Mouse (Mus musculus) intestine, embryonic 15.5 days (tissue): ENCODE data around the gene Prm1. TPM values are rescaled to one million over a fixed set of nuclear protein-coding genes. Genes with fewer than 3 reads are reported as not detected.
A peak's percentile ranks its signal among the peaks of the same experiment; 100 is the strongest.

Experiments used
- ATAC-seq: fragments of 200-750 bp; cut with Nextera tagmentation; 2 replicates; pipeline ENCODE4 v1.8.0; 2017; ENCODE audit warnings: moderate TSS enrichment, moderate library complexity
- H3K27ac ChIP-seq: fragments of 300-500 bp; sonication (generic); 2 replicates; pipeline ENCODE4 v1.5.1; 2015; ENCODE audit warnings: mild to moderate bottlenecking, inconsistent platforms
- H3K27me3 ChIP-seq: fragments of 300-500 bp; sonication (generic); replicated peaks from 2 replicates; pipeline ENCODE4 v1.6.1; 2015; ENCODE audit warnings: inconsistent platforms
- H3K36me3 ChIP-seq: fragments of 300-500 bp; sonication (generic); 2 replicates; pipeline ENCODE4 v1.6.1; 2015; ENCODE audit warnings: inconsistent platforms
- H3K4me1 ChIP-seq: fragments of 300-500 bp; sonication (generic); replicated peaks from 2 replicates; pipeline ENCODE4 v1.6.1; 2015; ENCODE audit warnings: inconsistent platforms
- H3K4me2 ChIP-seq: fragments of 300-500 bp; sonication (generic); replicated peaks from 2 replicates; pipeline ENCODE4 v1.6.1; 2015; ENCODE audit warnings: mild to moderate bottlenecking, inconsistent platforms
- H3K4me3 ChIP-seq: fragments of 300-500 bp; sonication (generic); replicated peaks from 2 replicates; pipeline ENCODE4 v1.5.1; 2015; ENCODE audit warnings: inconsistent platforms
- H3K9ac ChIP-seq: fragments of 300-500 bp; sonication (generic); 2 replicates; pipeline ENCODE4 v1.6.1; 2015; ENCODE audit warnings: inconsistent platforms
- H3K9me3 ChIP-seq: fragments of 300-500 bp; sonication (generic); 2 replicates; pipeline ENCODE4 v1.6.1; 2016; ENCODE audit warnings: inconsistent platforms
- WGBS: fragments of 180-500 bp; shearing (Covaris S2); methylation state at CpG from one replicate; pipeline ENCODE4 v1.1.7; 2015; 5-methylcytosine and 5-hydroxymethylcytosine counted together
- polyA plus RNA-seq: library from polyadenylated mRNA; unstranded; fragments of >200 nt; fragmentation: Nextera tagmentation; extraction: Ambion mirVana; gene quantifications from 2 replicates; pipeline ENCODE4 v1.2.1, GENCODE M21; 2015

Gene Prm1
- polyA plus RNA-seq, 1 experiment from 2014 or later: not detected

DNA sequence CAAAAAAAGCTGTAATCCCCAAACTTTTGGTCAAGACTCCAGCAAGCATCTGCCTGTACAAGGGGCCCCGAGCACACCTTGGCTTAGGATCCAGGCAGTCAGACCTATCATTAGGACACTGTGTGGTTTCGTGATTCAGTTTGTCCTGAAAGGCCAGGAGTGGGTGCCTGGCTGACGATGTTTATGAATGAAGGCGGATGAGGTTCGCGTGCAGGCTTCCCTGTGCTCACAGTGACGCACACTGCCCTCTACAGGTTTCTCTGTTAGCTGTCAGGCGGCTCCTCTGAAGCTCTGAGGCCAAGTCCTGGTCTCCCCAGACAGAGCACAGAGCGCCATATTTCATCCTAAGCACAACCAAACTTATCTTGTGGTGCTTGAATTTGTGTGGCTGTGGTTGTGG lies 19.4 kb downstream of the Prm1 start:
- Histone ChIP-seq H3K9me3 (no peaks in the 10 kb centered on the region), H3K27ac (peak overlapping the region; percentile 99), H3K27me3 (no peaks in the 10 kb centered on the region), H3K36me3 (no peaks in the 10 kb centered on the region), H3K4me2 (peak overlapping the region; percentile 91), H3K9ac (peak overlapping the region; percentile 71), H3K4me3 (peak overlapping the region; percentile 83), H3K4me1 (peaks cover 34% of the 10 kb centered on the region)
- WGBS: under 1% methylated on average over 9 of the region's 9 CpGs
- peak; percentile 46 for ATAC-seq

DNA sequence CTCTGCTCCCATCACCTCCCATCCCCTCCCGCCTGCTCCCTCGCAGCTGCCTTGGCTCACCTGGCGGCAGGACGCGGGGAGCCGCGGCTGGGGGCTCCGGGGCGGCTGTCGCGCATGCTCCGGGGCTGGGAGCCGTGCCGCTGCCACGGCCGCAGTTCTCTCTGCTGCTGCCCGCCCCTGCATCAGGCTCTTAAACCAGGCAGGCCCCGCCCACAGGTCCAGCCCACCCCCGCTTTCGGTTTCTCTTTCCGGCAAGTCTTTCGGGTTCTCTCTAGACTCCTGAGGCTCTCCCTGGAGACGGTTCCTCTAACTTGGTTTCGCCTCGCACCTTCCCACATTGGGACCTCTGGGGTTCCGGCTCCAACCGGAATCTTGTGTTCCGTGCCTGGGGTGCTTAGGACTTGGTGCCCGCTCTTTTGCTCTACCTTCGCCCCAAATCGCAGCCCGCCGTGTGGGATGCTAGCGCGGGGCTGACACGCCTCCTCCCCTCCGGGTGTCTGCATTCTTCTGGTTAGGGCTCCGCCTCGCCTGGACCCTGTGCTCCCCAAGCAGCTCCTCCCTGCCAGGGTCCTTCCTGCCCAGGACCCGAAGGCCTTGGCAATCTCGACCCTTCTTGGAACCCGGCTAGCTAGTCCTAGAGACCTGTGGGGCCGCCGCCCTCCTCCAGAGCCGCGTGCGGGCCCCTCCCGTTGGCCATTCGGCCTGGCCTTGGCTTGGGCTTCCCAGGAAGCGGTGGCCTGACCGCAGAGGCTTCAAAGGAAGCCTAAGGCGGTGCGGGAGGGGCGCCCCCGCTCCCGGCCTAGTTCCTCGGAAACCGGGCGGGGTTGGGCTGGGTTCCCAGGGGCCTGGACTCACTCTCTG lies 20.0 kb downstream of the Prm1 start, which contains the start of gene Socs1:
Socs1 (minus strand) TSS at position 166 of the 861 bp plus-strand sequence.
- Histone ChIP-seq H3K4me3 (peak within 1 kb of the TSS; percentile 83), H3K9ac (peak within 1 kb of the TSS; percentile 71), H3K4me2 (peak within 1 kb of the TSS; percentile 91), H3K4me1 (peaks cover 39% of the 10 kb centered on the region), H3K27ac (peak within 1 kb of the TSS; percentile 99), H3K36me3 (no peaks in the 10 kb centered on the region), H3K9me3 (no peaks in the 10 kb centered on the region), H3K27me3 (no peaks in the 10 kb centered on the region)
- peak; percentile 91 for ATAC-seq
- under 1% methylated on average over 58 of the region's 59 CpGs for WGBS

DNA sequence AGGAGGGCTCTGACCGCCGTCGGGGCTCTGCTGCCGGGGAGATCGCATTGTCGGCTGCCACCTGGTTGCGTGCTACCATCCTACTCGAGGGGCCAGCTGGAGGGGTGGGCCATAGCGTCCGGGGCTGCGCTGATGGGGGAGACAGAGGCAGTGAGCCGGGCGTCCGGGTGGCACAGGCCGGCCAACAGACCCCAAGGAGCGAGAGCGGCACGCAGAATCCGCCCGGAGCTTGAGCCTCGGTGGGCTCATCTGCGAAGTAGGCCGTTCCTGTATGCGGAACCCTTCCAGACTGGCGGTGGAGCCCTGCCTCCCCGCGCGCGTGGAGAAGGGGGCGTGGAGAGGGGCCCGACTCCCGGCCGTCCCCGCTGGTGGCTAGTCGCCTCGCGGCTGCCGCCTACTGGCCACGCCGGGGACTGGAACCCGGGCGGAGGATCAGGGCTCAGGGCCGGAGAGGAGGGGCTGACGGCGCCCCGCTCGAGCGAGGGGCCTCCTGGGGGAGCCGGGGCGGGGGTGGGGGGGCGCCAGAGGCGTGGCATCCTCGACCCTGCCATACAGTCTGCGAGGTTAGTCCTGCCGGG lies 20.8 kb downstream of the Prm1 start:
- H3K4me1 ChIP-seq: peaks cover 43% of the 10 kb centered on the region
- H3K36me3 ChIP-seq: no peaks in the 10 kb centered on the region
- H3K9ac ChIP-seq: peak overlapping the region; percentile 71
- H3K4me2 ChIP-seq: peak overlapping the region; percentile 91
- peak; percentile 87 for ATAC-seq
- under 1% methylated on average over 53 of the region's 55 CpGs for WGBS
- peak overlapping the region; percentile 99 for H3K27ac ChIP-seq
- peak overlapping the region; percentile 83 for H3K4me3 ChIP-seq
- no peaks in the 10 kb centered on the region for H3K9me3 ChIP-seq
- no peaks in the 10 kb centered on the region for H3K27me3 ChIP-seq

DNA sequence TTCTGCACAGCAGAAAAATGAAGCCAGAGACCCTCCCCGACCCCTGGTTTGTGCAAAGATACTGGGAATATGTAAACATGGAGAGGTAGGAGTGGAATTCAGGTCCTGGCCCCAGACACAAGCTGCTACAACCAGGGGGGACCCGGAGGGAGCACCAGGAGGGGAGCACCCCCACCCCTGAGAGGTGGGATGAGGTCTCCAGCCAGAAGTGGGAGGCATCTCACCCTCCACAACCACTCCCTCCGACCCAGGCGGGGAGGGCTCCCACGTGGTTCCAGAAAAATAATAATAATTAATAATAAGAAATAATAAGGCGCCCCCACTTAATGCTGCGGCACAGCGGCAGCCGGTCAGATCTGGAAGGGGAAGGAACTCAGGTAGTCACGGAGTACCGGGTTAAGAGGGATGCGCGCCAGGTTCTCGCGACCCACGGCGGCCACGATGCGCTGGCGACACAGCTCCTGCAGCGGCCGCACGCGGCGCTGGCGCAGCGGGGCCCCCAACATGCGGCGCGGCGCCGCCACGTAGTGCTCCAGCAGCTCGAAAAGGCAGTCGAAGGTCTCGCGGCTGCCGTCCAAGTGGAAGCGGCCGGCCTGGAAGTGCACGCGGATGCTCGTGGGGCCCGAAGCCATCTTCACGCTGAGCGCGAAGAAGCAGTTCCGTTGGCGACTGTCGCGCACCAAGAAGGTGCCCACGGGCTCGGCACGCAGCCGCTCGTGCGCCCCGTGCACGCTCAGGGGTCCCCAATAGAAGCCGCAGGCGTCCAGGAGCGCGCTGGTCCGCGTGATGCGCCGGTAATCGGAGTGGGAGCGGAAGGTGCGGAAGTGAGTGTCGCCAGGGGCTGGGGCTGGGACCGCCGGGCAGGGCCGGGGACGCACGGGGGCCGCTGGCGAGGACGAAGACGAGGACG lies 21.5 kb downstream of the Prm1 start:
- peak overlapping the region; percentile 99 for H3K27ac ChIP-seq
- no peaks in the 10 kb centered on the region for H3K36me3 ChIP-seq
- peak overlapping the region; percentile 83 for H3K4me3 ChIP-seq
- peak; percentile 6 for ATAC-seq
- H3K9me3 ChIP-seq: no peaks in the 10 kb centered on the region
- H3K27me3 ChIP-seq: no peaks in the 10 kb centered on the region
- peak overlapping the region; percentile 91 for H3K4me2 ChIP-seq
- WGBS: 1% methylated on average over 81 of the region's 81 CpGs
- H3K4me1 ChIP-seq: peaks cover 43% of the 10 kb centered on the region
- peak overlapping the region; percentile 71 for H3K9ac ChIP-seq

- Histone ChIP-seq H3K9me3 (no peaks in the 10 kb centered on the region), H3K27me3 (no peaks in the 10 kb centered on the region), H3K9ac (no peak overlapping the region), H3K36me3 (no peaks in the 10 kb centered on the region), H3K27ac (no peak overlapping the region), H3K4me2 (peak overlapping the region; percentile 91), H3K4me1 (peaks cover 43% of the 10 kb centered on the region), H3K4me3 (peak overlapping the region; percentile 83)
- ATAC-seq: no peak
- WGBS: 53% methylated on average over 8 of the region's 8 CpGs
Measured at GRCm38 (mm10) chr16:10783451-10783850, 22.2 kb downstream of the Prm1 start.

- H3K4me3 ChIP-seq: peak overlapping the region; percentile 83
- H3K9ac ChIP-seq: no peak overlapping the region
- no peak overlapping the region for H3K27ac ChIP-seq
Measured at GRCm38 (mm10) chr16:10783152-10783434, 22.5 kb downstream of the Prm1 start.

DNA sequence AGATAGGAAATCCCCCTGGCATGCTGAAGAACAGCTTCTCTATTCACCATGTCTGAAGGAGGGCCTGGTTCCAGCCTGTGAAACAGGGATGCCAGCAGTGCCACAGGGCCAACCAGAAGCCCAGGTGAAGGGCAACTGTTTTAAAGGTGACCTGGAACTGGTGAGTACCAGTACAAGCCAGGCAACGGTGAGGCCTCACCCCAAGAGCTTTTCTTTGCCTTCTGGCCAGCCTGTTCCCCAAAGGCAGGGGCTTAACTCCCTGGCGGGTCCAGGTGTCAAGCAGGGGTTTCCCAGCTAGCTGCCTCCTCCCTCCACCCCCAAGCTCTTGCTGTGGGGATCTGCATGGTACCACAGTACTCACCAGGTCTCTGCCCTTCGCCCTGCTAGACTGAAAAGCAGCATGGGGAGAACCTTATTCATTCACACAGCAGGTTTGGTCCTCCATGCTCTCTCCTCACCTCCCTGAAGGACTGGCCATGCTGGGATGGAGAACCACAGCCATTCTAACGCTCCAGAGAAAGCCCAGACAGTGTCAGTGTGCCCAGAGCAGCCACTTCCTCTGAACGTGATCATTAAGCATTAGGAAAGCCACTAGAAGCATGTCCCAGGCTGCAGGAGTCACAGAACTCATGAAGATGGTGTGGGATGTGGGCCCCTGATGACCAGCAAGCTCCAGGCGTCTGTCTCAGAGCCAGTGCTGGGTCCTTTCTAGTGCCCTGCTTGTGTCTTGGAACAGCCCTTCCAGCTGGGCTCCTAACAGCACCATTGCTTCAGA lies 23.1 kb downstream of the Prm1 start:
- Histone ChIP-seq H3K27me3 (no peaks in the 10 kb centered on the region), H3K4me1 (peaks cover 43% of the 10 kb centered on the region), H3K9me3 (no peaks in the 10 kb centered on the region), H3K9ac (no peak overlapping the region), H3K4me3 (peak overlapping the region; percentile 83; the same call in 1 of the 2 replicates), H3K27ac (no peak overlapping the region), H3K4me2 (peak overlapping the region; percentile 91), H3K36me3 (no peaks in the 10 kb centered on the region)
- 62% methylated on average over 6 of the region's 6 CpGs for WGBS
- no peak for ATAC-seq

More at GRCm38 (mm10) chr16:10783152-10783434, 22.5 kb downstream of the Prm1 start:
- ATAC-seq: no peak
- Histone ChIP-seq H3K4me2 (peak overlapping the region; percentile 91), H3K4me1 (peaks cover 43% of the 10 kb centered on the region), H3K9me3 (no peaks in the 10 kb centered on the region), H3K27me3 (no peaks in the 10 kb centered on the region), H3K36me3 (no peaks in the 10 kb centered on the region)
- 20% methylated on average over 1 of the region's 1 CpGs for WGBS

- no peak for ATAC-seq
- no peaks in the 10 kb centered on the region for H3K9me3 ChIP-seq
- H3K27me3 ChIP-seq: no peaks in the 10 kb centered on the region
- H3K4me1 ChIP-seq: peaks cover 43% of the 10 kb centered on the region
- H3K27ac ChIP-seq: no peak overlapping the region
- 60% methylated on average over 9 of the region's 9 CpGs for WGBS
- H3K9ac ChIP-seq: no peak overlapping the region
- no peaks in the 10 kb centered on the region for H3K36me3 ChIP-seq
- H3K4me3 ChIP-seq: no peak overlapping the region
- peak overlapping the region; percentile 91; the same call in 1 of the 2 replicates for H3K4me2 ChIP-seq
Measured at GRCm38 (mm10) chr16:10781862-10782371, 23.7 kb downstream of the Prm1 start.

- no peaks in the 10 kb centered on the region for H3K9me3 ChIP-seq
- H3K4me3 ChIP-seq: no peak overlapping the region
- no peaks in the 10 kb centered on the region for H3K27me3 ChIP-seq
- no peak overlapping the region for H3K9ac ChIP-seq
- no peaks in the 10 kb centered on the region for H3K36me3 ChIP-seq
- no peak overlapping the region for H3K4me2 ChIP-seq
- 68% methylated on average over 5 of the region's 5 CpGs for WGBS
- H3K4me1 ChIP-seq: peaks cover 38% of the 10 kb centered on the region
- ATAC-seq: no peak
- H3K27ac ChIP-seq: no peak overlapping the region
Measured at GRCm38 (mm10) chr16:10780631-10781120, 25.0 kb downstream of the Prm1 start.

GRCm38 (mm10) chr16:10777579-10778160 lies 28.0 kb downstream of the Prm1 start:
- 65% methylated on average over 5 of the region's 5 CpGs for WGBS
- H3K4me3 ChIP-seq: no peak overlapping the region
- H3K36me3 ChIP-seq: no peaks in the 10 kb centered on the region
- H3K27ac ChIP-seq: no peak overlapping the region
- H3K4me2 ChIP-seq: no peak overlapping the region
- peak; percentile 29; the same call in 1 of the 2 replicates for ATAC-seq
- no peaks in the 10 kb centered on the region for H3K27me3 ChIP-seq
- no peaks in the 10 kb centered on the region for H3K9me3 ChIP-seq
- H3K4me1 ChIP-seq: peaks cover 20% of the 10 kb centered on the region
- H3K9ac ChIP-seq: no peak overlapping the region

GRCm38 (mm10) chr16:10776322-10776721 lies 29.3 kb downstream of the Prm1 start:
- H3K27me3 ChIP-seq: no peaks in the 10 kb centered on the region

More at GRCm38 (mm10) chr16:10776322-10776721, 29.3 kb downstream of the Prm1 start:
- no peaks in the 10 kb centered on the region for H3K9me3 ChIP-seq
- no peak for ATAC-seq
- no peak overlapping the region for H3K4me3 ChIP-seq
- no peak overlapping the region for H3K9ac ChIP-seq
- H3K36me3 ChIP-seq: no peaks in the 10 kb centered on the region
- H3K4me2 ChIP-seq: no peak overlapping the region
- H3K27ac ChIP-seq: no peak overlapping the region
- WGBS: 52% methylated on average over 7 of the region's 7 CpGs
- H3K4me1 ChIP-seq: peaks cover 9% of the 10 kb centered on the region; the same call in 1 of the 2 replicates
